Mouse (Mus musculus) thymus, adult 2 months (tissue): ENCODE measurements around the gene Kcnq1. TPM values are rescaled to one million over a fixed set of nuclear protein-coding genes. Genes with fewer than 3 reads are reported as not detected.
A peak's percentile ranks its signal among the peaks of the same experiment; 100 is the strongest.

Source experiments
- DNase-seq: peaks from one replicate; pipeline ENCODE4 v3.0.0; 2021
- H3K27ac ChIP-seq: fragments of 200-500 bp; 2 replicates; pipeline ENCODE4 v1.5.1; 2012; ENCODE audit warnings: low read length, control low read depth; ENCODE audit not compliant: control insufficient read depth, insufficient read depth
- H3K27me3 ChIP-seq: fragments of 200-500 bp; 2 replicates; pipeline ENCODE4 v1.6.1; 2012; ENCODE audit warnings: mild to moderate bottlenecking, low read length, moderate library complexity, mixed read lengths; ENCODE audit not compliant: control insufficient read depth, insufficient read depth
- H3K36me3 ChIP-seq: fragments of 200-500 bp; 2 replicates; pipeline ENCODE4 v1.6.1; 2012; ENCODE audit warnings: mild to moderate bottlenecking, low read length, moderate library complexity; ENCODE audit not compliant: control insufficient read depth, insufficient read depth
- H3K4me1 ChIP-seq: fragments of 200-500 bp; replicated peaks from 2 replicates; pipeline ENCODE4 v1.6.1; 2012; ENCODE audit warnings: low read length; ENCODE audit not compliant: control insufficient read depth, insufficient read depth
- H3K4me3 ChIP-seq: fragments of 200-500 bp; 2 replicates; pipeline ENCODE4 v1.5.1; 2012; ENCODE audit warnings: mild to moderate bottlenecking, low read length, control low read depth, moderate library complexity; ENCODE audit not compliant: control insufficient read depth, insufficient read depth
- CTCF ChIP-seq: fragments of 200-500 bp; IDR thresholded peaks from 2 replicates; pipeline ENCODE4 v1.5.1; 2012; ENCODE audit warnings: mild to moderate bottlenecking, control low read depth, low read length, moderate library complexity, borderline replicate concordance; ENCODE audit not compliant: control insufficient read depth, poor library complexity, insufficient read depth; ENCODE audit errors: extremely low read depth
- POLR2A ChIP-seq: fragments of 200-500 bp; IDR thresholded peaks from 2 replicates; pipeline ENCODE4 v1.6.1; 2012; ENCODE audit warnings: mild to moderate bottlenecking, low read length, control low read depth, moderate library complexity; ENCODE audit not compliant: control insufficient read depth, poor library complexity, insufficient read depth; ENCODE audit errors: extremely low read depth
- WGBS: fragments of 180-500 bp; shearing (Covaris S2); methylation state at CpG from one replicate; pipeline ENCODE4 v1.1.7; 2018; 5-methylcytosine and 5-hydroxymethylcytosine counted together
- polyA plus RNA-seq: library from polyadenylated mRNA; depleted of rRNA; stranded (reverse); fragments of >200 nt; gene quantifications from 2 replicates; pipeline ENCODE4 v1.2.3, GENCODE M21; 2012

Gene Kcnq1
- polyA plus RNA-seq, 1 experiment, result 4.6 TPM

GRCm38 (mm10) chr7:143395113-143395563, 289.0 kb downstream of the Kcnq1 start:
- H3K4me3 ChIP-seq, result no peak overlapping the region
- H3K4me1 ChIP-seq, result no peaks in the 10 kb centered on the region
- TF ChIP-seq CTCF, result no peak
- no peak for TF ChIP-seq POLR2A
- no peak for DNase-seq
- H3K27me3 ChIP-seq, result no peaks in the 10 kb centered on the region
- no peaks in the 10 kb centered on the region for H3K36me3 ChIP-seq
- WGBS, result 91% methylated on average over 9 of the region's 9 CpGs
- H3K27ac ChIP-seq, result no peak overlapping the region

GRCm38 (mm10) chr7:143399756-143400155, 293.6 kb downstream of the Kcnq1 start:
- Histone ChIP-seq H3K27ac (no peak overlapping the region), H3K36me3 (no peaks in the 10 kb centered on the region), H3K4me3 (no peak overlapping the region), H3K27me3 (no peaks in the 10 kb centered on the region), H3K4me1 (peaks cover 7% of the 10 kb centered on the region; the same call in 1 of the 2 replicates)
- WGBS, result 42% methylated on average over 10 of the region's 10 CpGs
- TF ChIP-seq POLR2A (no peak), CTCF (no peak)
- DNase-seq, result no peak

- H3K27ac ChIP-seq, result no peak overlapping the region
- DNase-seq, result no peak
- no peak for TF ChIP-seq POLR2A
- TF ChIP-seq CTCF, result no peak
- no peaks in the 10 kb centered on the region for H3K27me3 ChIP-seq
- no peaks in the 10 kb centered on the region for H3K36me3 ChIP-seq
- WGBS, result 86% methylated on average over 6 of the region's 6 CpGs
- peaks cover 7% of the 10 kb centered on the region; the same call in 1 of the 2 replicates for H3K4me1 ChIP-seq
- no peak overlapping the region for H3K4me3 ChIP-seq
Measured at GRCm38 (mm10) chr7:143400599-143400998, 294.4 kb downstream of the Kcnq1 start.

- Histone ChIP-seq H3K4me1 (peaks cover 7% of the 10 kb centered on the region; the same call in 1 of the 2 replicates), H3K27me3 (no peaks in the 10 kb centered on the region), H3K4me3 (no peak overlapping the region), H3K36me3 (no peaks in the 10 kb centered on the region), H3K27ac (no peak overlapping the region)
- WGBS, result 90% methylated on average over 5 of the region's 5 CpGs
- no peak for DNase-seq
- TF ChIP-seq POLR2A (no peak), CTCF (no peak)
Measured at GRCm38 (mm10) chr7:143401429-143402016, 295.4 kb downstream of the Kcnq1 start.

- 56% methylated on average over 6 of the region's 6 CpGs for WGBS
- TF ChIP-seq POLR2A (no peak), CTCF (no peak)
- DNase-seq, result peak; percentile 7
- Histone ChIP-seq H3K4me3 (no peak overlapping the region), H3K36me3 (no peaks in the 10 kb centered on the region), H3K27ac (no peak overlapping the region), H3K4me1 (peaks cover 7% of the 10 kb centered on the region), H3K27me3 (no peaks in the 10 kb centered on the region)
Measured at GRCm38 (mm10) chr7:143404296-143404695, 298.1 kb downstream of the Kcnq1 start.

- H3K27ac ChIP-seq, result no peak overlapping the region
- 51% methylated on average over 9 of the region's 9 CpGs for WGBS
- no peaks in the 10 kb centered on the region for H3K36me3 ChIP-seq
- TF ChIP-seq POLR2A (no peak), CTCF (no peak)
- no peak for DNase-seq
- no peaks in the 10 kb centered on the region for H3K27me3 ChIP-seq
- H3K4me3 ChIP-seq, result no peak overlapping the region
- peaks cover 7% of the 10 kb centered on the region for H3K4me1 ChIP-seq
Measured at GRCm38 (mm10) chr7:143407931-143408501, 301.9 kb downstream of the Kcnq1 start.
